Mouse (Mus musculus) embryonic facial prominence, embryonic 13.5 days (tissue): ENCODE data around the gene Gtf2ird1. TPM values are rescaled to one million over a fixed set of nuclear protein-coding genes. Genes with fewer than 3 reads are reported as not detected.
"Not testable (repeated sequence)": the region's sequence is repeated elsewhere in the genome, so short reads cannot be mapped to it uniquely, and the experiment has no call there.

ENCODE experiments used
- ATAC-seq: fragments of 200-750 bp; cut with Nextera tagmentation; 2 replicates; pipeline ENCODE4 v1.8.0; 2017; ENCODE audit warnings: low read depth; ENCODE audit not compliant: insufficient number of reproducible peaks, insufficient read depth, low FRiP score, low TSS enrichment
- H3K27ac ChIP-seq: fragments of 300-500 bp; sonication (generic); 2 replicates; pipeline ENCODE4 v1.5.1; 2015; ENCODE audit warnings: moderate library complexity, mild to moderate bottlenecking, inconsistent platforms
- H3K27me3 ChIP-seq: fragments of 300-500 bp; sonication (generic); 2 replicates; pipeline ENCODE4 v1.6.1; 2015; ENCODE audit warnings: mild to moderate bottlenecking, inconsistent platforms
- H3K36me3 ChIP-seq: fragments of 300-500 bp; sonication (generic); 2 replicates; pipeline ENCODE4 v1.6.1; 2015; ENCODE audit warnings: mild to moderate bottlenecking, inconsistent platforms
- H3K4me1 ChIP-seq: fragments of 300-500 bp; sonication (generic); 2 replicates; pipeline ENCODE4 v1.6.1; 2015; ENCODE audit warnings: inconsistent platforms
- H3K4me2 ChIP-seq: fragments of 300-500 bp; sonication (generic); 2 replicates; pipeline ENCODE4 v1.6.1; 2015; ENCODE audit warnings: moderate library complexity, mild to moderate bottlenecking, inconsistent platforms
- H3K4me3 ChIP-seq: fragments of 300-500 bp; sonication (generic); 2 replicates; pipeline ENCODE4 v1.5.1; 2015; ENCODE audit warnings: mild to moderate bottlenecking, inconsistent platforms
- H3K9ac ChIP-seq: fragments of 300-500 bp; sonication (generic); 2 replicates; pipeline ENCODE4 v1.6.1; 2015; ENCODE audit warnings: mild to moderate bottlenecking, inconsistent platforms
- H3K9me3 ChIP-seq: fragments of 300-500 bp; sonication (generic); 2 replicates; pipeline ENCODE4 v1.6.1; 2016; ENCODE audit warnings: inconsistent platforms
- WGBS: fragments of 180-500 bp; shearing (Covaris S2); methylation state at CpG from one replicate; pipeline ENCODE4 v1.1.7; 2015; ENCODE audit warnings: mixed read lengths; 5-methylcytosine and 5-hydroxymethylcytosine counted together
- polyA plus RNA-seq: library from polyadenylated mRNA; unstranded; fragments of >200 nt; fragmentation: Nextera tagmentation; extraction: Ambion mirVana; gene quantifications from 2 replicates; pipeline ENCODE4 v1.2.1, GENCODE M21; 2015

Gene Gtf2ird1
- polyA plus RNA-seq, 1 experiment from 2014 or later: 130 TPM

DNA sequence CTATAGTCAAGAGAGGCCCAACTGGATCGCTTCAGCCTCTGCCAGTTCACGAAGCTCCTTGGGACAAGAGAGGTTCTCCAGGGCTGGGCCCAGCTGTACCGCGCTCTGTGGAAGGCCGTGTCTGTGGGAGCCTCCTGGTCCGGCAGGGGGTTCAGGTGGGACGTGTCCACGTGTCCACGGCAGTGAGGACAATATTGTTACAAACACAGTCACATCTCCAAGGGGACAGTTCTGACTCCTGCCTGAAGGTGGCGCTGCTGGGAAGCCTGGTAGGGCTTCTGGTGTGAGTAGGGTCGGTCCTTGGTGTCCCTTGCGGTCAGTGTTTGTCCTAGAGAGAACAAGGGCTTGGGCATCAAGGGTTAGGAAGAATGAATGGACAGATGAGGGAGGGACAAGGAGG is 33.9 kb upstream of the Gtf2ird1 start:
- 89% methylated on average over 12 of the region's 12 CpGs for WGBS
- H3K4me3 ChIP-seq: no peak overlapping the region
- no peak overlapping the region for H3K9ac ChIP-seq
- ATAC-seq: no peak
- 0 out of 2 replicates have a peak overlapping the region, but pooled peaks have one; percentile 7 for H3K27ac ChIP-seq
- H3K36me3 ChIP-seq: peaks cover 63% of the 10 kb centered on the region
- H3K4me2 ChIP-seq: no peak overlapping the region
- no peaks in the 10 kb centered on the region for H3K27me3 ChIP-seq
- H3K9me3 ChIP-seq: no peaks in the 10 kb centered on the region
- peaks cover 13% of the 10 kb centered on the region for H3K4me1 ChIP-seq

GRCm38 (mm10) chr5:134489583-134489982 is 33.1 kb upstream of the Gtf2ird1 start:
- no peak for ATAC-seq
- Histone ChIP-seq H3K4me2 (no peak overlapping the region), H3K27me3 (no peaks in the 10 kb centered on the region), H3K36me3 (peaks cover 56% of the 10 kb centered on the region), H3K27ac (no peak overlapping the region), H3K4me3 (no peak overlapping the region), H3K4me1 (peaks cover 13% of the 10 kb centered on the region), H3K9ac (0 out of 2 replicates have a peak overlapping the region, but pooled peaks have one; percentile 46), H3K9me3 (no peaks in the 10 kb centered on the region)
- WGBS: 36% methylated on average over 9 of the region's 9 CpGs

GRCm38 (mm10) chr5:134488596-134488995 is 32.1 kb upstream of the Gtf2ird1 start:
- WGBS: 81% methylated on average over 4 of the region's 4 CpGs
- no peaks in the 10 kb centered on the region for H3K27me3 ChIP-seq
- ATAC-seq: no peak

GRCm38 (mm10) chr5:134488042-134488441 is 31.5 kb upstream of the Gtf2ird1 start:
- H3K27ac ChIP-seq: peak overlapping the region; percentile 44; the same call in 1 of the 2 replicates
- no peaks in the 10 kb centered on the region for H3K9me3 ChIP-seq
- H3K27me3 ChIP-seq: no peaks in the 10 kb centered on the region
- peaks cover 13% of the 10 kb centered on the region for H3K4me1 ChIP-seq
- H3K4me3 ChIP-seq: no peak overlapping the region
- ATAC-seq: no peak
- WGBS: 33% methylated on average over 10 of the region's 10 CpGs
- H3K36me3 ChIP-seq: peaks cover 40% of the 10 kb centered on the region
- H3K4me2 ChIP-seq: no peak overlapping the region
- no peak overlapping the region for H3K9ac ChIP-seq

More at GRCm38 (mm10) chr5:134488596-134488995, 32.1 kb upstream of the Gtf2ird1 start:
- Histone ChIP-seq H3K4me3 (no peak overlapping the region), H3K9me3 (no peaks in the 10 kb centered on the region), H3K27ac (peak overlapping the region; percentile 44; the same call in 1 of the 2 replicates), H3K4me2 (no peak overlapping the region), H3K4me1 (peaks cover 13% of the 10 kb centered on the region), H3K9ac (no peak overlapping the region), H3K36me3 (peaks cover 46% of the 10 kb centered on the region)

- 58% methylated on average over 13 of the region's 13 CpGs for WGBS
These were observed 29.6 kb upstream of the Gtf2ird1 start for GRCm38 (mm10) chr5:134485900-134486665.

DNA sequence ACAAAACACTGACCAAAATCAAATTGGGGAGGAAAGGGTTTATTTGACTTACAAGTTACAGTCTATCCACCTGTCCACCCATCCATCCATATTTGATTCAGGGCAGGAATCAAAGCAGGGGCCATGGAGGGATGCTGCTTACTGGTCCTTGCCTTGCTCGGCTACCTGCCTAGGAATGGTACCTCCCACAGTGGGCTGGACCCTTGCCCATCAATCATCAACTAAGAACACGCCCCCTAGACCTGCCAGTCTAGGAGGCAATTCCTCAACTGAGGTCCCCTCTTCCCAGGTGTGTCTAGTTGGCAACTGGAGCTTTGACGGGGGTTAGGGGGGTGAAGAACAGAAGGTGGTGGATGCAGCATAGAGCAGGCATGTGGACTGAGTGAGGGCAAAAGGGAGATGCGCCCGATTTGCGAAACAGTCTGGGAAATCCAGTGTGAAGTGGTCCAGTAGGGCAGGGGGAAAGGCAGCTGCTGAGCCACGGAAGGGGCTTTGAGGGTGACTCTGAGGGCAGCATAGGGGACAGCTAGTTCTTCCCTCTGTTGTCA is 28.7 kb upstream of the Gtf2ird1 start:
- peaks cover 18% of the 10 kb centered on the region for H3K36me3 ChIP-seq
- no peak overlapping the region for H3K27ac ChIP-seq
- H3K4me3 ChIP-seq: no peak overlapping the region
- WGBS: 83% methylated on average over 7 of the region's 7 CpGs
- no peaks in the 10 kb centered on the region for H3K9me3 ChIP-seq
- no peak overlapping the region for H3K4me2 ChIP-seq
- peaks cover 10% of the 10 kb centered on the region for H3K4me1 ChIP-seq
- H3K27me3 ChIP-seq: no peaks in the 10 kb centered on the region
- no peak for ATAC-seq
- no peak overlapping the region for H3K9ac ChIP-seq

More at GRCm38 (mm10) chr5:134485900-134486665, 29.6 kb upstream of the Gtf2ird1 start:
- Histone ChIP-seq H3K36me3 (peaks cover 26% of the 10 kb centered on the region), H3K9me3 (no peaks in the 10 kb centered on the region), H3K4me3 (no peak overlapping the region), H3K27ac (no peak overlapping the region), H3K4me1 (peaks cover 10% of the 10 kb centered on the region), H3K27me3 (no peaks in the 10 kb centered on the region), H3K9ac (no peak overlapping the region), H3K4me2 (no peak overlapping the region)
- ATAC-seq: no peak

- no peaks in the 10 kb centered on the region for H3K27me3 ChIP-seq
- no peak overlapping the region for H3K27ac ChIP-seq
- H3K4me1 ChIP-seq: peaks cover 4% of the 10 kb centered on the region
- WGBS: 69% methylated on average over 1 of the region's 1 CpGs
- no peaks in the 10 kb centered on the region for H3K36me3 ChIP-seq
- H3K4me3 ChIP-seq: no peak overlapping the region
- ATAC-seq: no peak
- no peak overlapping the region for H3K4me2 ChIP-seq
- no peak overlapping the region for H3K9ac ChIP-seq
- no peaks in the 10 kb centered on the region for H3K9me3 ChIP-seq
These were observed 26.8 kb upstream of the Gtf2ird1 start for GRCm38 (mm10) chr5:134483291-134483690.

DNA sequence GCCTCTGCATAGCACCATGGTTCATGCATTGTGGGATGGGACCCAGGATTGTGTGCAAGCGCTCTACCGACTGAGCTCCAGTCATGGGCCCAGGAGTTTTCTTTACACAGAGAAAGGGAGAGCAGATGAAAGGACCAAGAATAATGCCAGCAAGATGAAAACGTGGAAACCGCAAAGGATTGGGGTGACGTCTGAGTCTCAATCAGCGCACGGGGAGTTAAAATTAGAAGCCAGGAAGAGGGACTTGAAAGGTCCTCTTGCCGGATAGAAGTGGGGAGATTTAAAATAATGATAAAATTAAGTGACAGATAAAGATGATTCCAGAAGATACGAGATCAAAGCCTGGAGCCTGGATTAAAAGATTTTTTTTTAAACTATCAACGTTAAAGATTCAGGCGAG is 25.8 kb upstream of the Gtf2ird1 start:
- Histone ChIP-seq H3K4me2 (no peak overlapping the region), H3K27me3 (no peaks in the 10 kb centered on the region), H3K36me3 (no peaks in the 10 kb centered on the region), H3K27ac (no peak overlapping the region), H3K9me3 (no peaks in the 10 kb centered on the region), H3K4me1 (no peaks in the 10 kb centered on the region), H3K4me3 (no peak overlapping the region), H3K9ac (no peak overlapping the region)
- WGBS: 42% methylated on average over 11 of the region's 11 CpGs
- no peak for ATAC-seq

DNA sequence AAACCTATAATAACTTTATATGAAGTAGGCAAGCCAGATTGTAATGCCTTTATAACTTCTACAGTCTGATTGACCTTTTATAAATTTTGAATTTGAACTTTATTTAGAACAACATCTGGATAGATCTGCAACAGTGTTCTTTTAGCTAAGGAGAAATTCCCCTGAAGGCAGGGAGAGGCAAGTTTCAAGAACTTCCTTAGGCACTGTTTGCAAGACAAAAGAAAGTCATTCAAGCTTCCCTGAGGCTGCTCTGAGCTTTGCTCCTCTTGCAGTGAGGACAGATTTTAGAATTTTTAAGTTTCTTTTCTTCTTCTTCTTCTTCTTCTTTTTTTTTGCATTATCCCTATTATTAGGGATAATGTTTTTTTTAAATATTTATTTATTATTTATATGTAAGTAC is 22.4 kb upstream of the Gtf2ird1 start:
- H3K4me1 ChIP-seq, ATAC-seq, H3K9me3 ChIP-seq, H3K4me2 ChIP-seq, H3K27me3 ChIP-seq, H3K36me3 ChIP-seq, H3K4me3 ChIP-seq, H3K27ac ChIP-seq, H3K9ac ChIP-seq: not testable (repeated sequence)

DNA sequence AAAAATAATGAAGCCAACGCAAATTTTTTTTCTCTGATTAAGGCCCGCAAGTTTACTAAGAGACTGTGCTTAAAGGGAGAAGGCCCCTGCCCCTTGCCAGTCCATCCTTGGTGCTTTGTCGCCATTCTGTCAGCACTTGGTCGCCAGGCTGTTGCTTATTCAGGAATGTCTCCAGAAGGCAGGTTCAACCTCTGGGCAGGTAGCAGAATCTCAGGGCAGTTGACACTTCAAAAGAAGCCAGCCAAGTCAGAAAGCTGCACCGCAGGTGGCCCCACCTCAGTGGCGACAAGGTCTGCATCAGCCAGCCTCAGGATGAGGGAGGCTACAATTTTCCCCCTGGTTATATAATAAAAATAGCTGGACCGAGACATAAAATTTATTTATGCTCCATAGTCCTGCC is 19.2 kb upstream of the Gtf2ird1 start:
- not testable (repeated sequence) for H3K9me3 ChIP-seq, H3K27ac ChIP-seq, H3K9ac ChIP-seq, H3K27me3 ChIP-seq, H3K36me3 ChIP-seq, H3K4me2 ChIP-seq, ATAC-seq, H3K4me1 ChIP-seq, H3K4me3 ChIP-seq
- 92% methylated on average over 7 of the region's 7 CpGs for WGBS

DNA sequence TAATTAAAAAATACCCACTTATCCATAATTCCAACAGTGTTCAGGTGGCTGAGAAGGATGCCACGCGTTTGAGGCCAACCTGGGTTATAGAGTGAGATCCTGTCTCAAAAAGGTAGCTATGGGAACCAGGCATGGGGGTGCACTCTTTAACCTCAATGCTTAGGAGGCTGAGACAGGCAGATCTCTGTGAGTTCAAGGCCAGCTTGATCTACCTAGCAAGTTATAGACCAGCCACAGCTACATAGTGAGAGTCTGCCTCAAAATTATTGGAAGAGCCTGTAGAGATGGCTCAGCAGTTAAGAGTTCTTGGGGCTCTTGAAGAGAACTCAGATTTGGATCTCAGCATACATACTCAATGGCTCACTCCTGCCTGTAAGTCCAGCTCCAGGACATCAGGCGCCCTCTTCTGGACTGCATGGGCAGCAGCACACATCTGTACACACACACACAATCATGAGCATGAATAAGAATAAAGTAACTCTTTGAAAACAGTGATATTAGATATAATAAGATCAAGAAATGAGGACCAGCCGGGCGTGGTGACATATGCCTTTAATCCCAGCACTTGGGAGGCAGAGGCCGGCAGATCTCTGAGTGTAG is 18.6 kb upstream of the Gtf2ird1 start:
- H3K4me2 ChIP-seq: no peak overlapping the region
- peaks cover 8% of the 10 kb centered on the region; the same call in 1 of the 2 replicates for H3K9me3 ChIP-seq
- no peaks in the 10 kb centered on the region for H3K4me1 ChIP-seq
- H3K9ac ChIP-seq: no peak overlapping the region
- no peaks in the 10 kb centered on the region for H3K36me3 ChIP-seq
- ATAC-seq: no peak
- H3K27me3 ChIP-seq: no peaks in the 10 kb centered on the region
- H3K27ac ChIP-seq: no peak overlapping the region
- WGBS: 91% methylated on average over 6 of the region's 6 CpGs
- no peak overlapping the region for H3K4me3 ChIP-seq

DNA sequence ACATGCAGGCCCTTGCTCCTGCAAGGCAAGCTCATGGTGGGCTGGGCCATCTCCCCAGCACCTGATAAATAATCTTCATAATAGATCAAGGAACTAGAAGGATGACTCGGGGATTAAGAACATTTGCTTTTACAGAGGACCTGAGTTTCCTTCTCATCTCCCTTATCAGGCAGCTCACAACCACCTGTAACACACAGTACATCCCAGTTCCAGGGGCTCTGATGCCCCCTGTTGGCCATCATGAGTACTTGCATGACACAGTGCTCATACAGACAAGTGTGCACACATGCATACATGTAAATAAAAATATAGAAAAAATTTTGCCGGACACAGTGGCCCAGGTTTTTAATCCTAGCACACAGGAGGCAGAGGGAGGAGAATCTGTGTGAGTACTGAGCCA is 17.4 kb upstream of the Gtf2ird1 start:
- no peaks in the 10 kb centered on the region for H3K27me3 ChIP-seq
- H3K36me3 ChIP-seq: no peaks in the 10 kb centered on the region
- no peak overlapping the region for H3K4me2 ChIP-seq
- no peak overlapping the region for H3K27ac ChIP-seq
- no peak overlapping the region for H3K9ac ChIP-seq
- 83% methylated on average over 2 of the region's 2 CpGs for WGBS
- H3K9me3 ChIP-seq: peaks cover 8% of the 10 kb centered on the region; the same call in 1 of the 2 replicates
- no peaks in the 10 kb centered on the region for H3K4me1 ChIP-seq
- H3K4me3 ChIP-seq: no peak overlapping the region
- ATAC-seq: no peak
